In the genomic region with DNA sequence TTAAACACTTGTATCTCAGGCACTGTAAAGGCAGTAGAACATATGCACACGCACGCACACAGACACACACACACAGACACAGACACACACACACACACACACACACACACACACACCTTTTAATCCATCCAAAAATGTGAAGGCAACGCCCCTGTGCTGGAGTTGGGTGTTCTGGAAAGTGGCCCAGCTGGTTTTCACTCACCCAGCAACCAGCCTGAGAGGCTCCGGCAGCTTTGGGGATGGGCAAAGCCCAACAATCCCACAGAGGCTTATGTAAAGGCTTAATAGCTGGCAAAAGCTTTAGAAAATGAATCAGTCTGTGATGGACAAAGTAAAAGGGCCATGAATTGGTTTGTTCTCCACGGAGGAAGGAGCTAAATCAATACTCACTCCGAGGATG, we compare ENCODE assay signal across 17 mouse cellular contexts. TPM values are rescaled to one million over a fixed set of nuclear protein-coding genes. Genes with fewer than 3 reads are reported as not detected.
DNase-seq lines count a peak whose midpoint lies in the region; ATAC-seq and TF ChIP-seq lines count a peak whose summit lies in the region.
"Had no signal": no experiment of that assay in that cellular context is flagged by ENCODE, and none has a peak within 500 bp of the region (broad histone marks: within the 10 kb centered on the region; RNA-seq: fewer than 3 reads in every experiment).

No protein-coding gene starts in this region.

- no peaks in the 10 kb centered on the region for H3K9me3 ChIP-seq in lung, embryonic 14.5 days (ENCODE audit: low read depth, low read length)
- no peaks in the 10 kb centered on the region for H3K9me3 ChIP-seq in stomach, embryonic 16.5 days (replicated peaks; ENCODE audit: control insufficient read depth, low read length)
- H3K9me3 ChIP-seq: liver, embryonic 12.5 days had no signal

- peak overlapping the region; percentile 20; the same call in 1 of the 2 replicates for H3K27ac ChIP-seq in lung, embryonic 14.5 days (ENCODE audit: low read depth)
- H3K27ac ChIP-seq in stomach, embryonic 16.5 days (ENCODE audit: low read length), result no peak overlapping the region
- H3K27ac ChIP-seq: liver, embryonic 12.5 days had no signal

- H3K9ac ChIP-seq in lung, embryonic 14.5 days, result no peak overlapping the region
- H3K9ac ChIP-seq in stomach, embryonic 16.5 days (ENCODE audit: low read length), result no peak overlapping the region
- H3K9ac ChIP-seq: liver, embryonic 12.5 days had no signal

- 68% methylated on average over 6 of the region's 6 CpGs for WGBS in lung, embryonic 14.5 days
- 63% methylated on average over 6 of the region's 6 CpGs for WGBS in stomach, embryonic 16.5 days

- no peak overlapping the region for H3K4me3 ChIP-seq in lung, embryonic 14.5 days (ENCODE audit: low read depth, low read length)
- H3K4me3 ChIP-seq in stomach, embryonic 16.5 days (replicated peaks; ENCODE audit: low read length), result no peak overlapping the region
- H3K4me3 ChIP-seq: liver, embryonic 12.5 days; myocyte had no signal

- H3K4me1 ChIP-seq in lung, embryonic 14.5 days (ENCODE audit: insufficient read depth), result peaks cover 19% of the 10 kb centered on the region
- H3K4me1 ChIP-seq in stomach, embryonic 16.5 days (ENCODE audit: control insufficient read depth, insufficient read depth, low read length), result peaks cover 12% of the 10 kb centered on the region; the same call in 1 of the 2 replicates
- H3K4me1 ChIP-seq: liver, embryonic 12.5 days had no signal

- 0 out of 2 replicates have a peak, but pooled peaks cover 11% of the 10 kb centered on the region for H3K36me3 ChIP-seq in lung, embryonic 14.5 days (ENCODE audit: insufficient read depth)
- no peaks in the 10 kb centered on the region for H3K36me3 ChIP-seq in stomach, embryonic 16.5 days (ENCODE audit: control insufficient read depth, insufficient read depth, low read length)
- H3K36me3 ChIP-seq: liver, embryonic 12.5 days had no signal

- no peaks in the 10 kb centered on the region for H3K27me3 ChIP-seq in lung, embryonic 14.5 days (ENCODE audit: insufficient read depth, low read length)
- H3K27me3 ChIP-seq in stomach, embryonic 16.5 days (ENCODE audit: control insufficient read depth, insufficient read depth, low read length), result no peaks in the 10 kb centered on the region
- H3K27me3 ChIP-seq: liver, embryonic 12.5 days had no signal

- DNase-seq in frontal cortex, postnatal 10 days (ENCODE audit: low spot score in 2 of 2), result no peak
- DNase-seq in lung, embryonic 14.5 days, result peak; percentile 56
- DNase-seq in lung, adult 18-20 months, result no peak
- peak; percentile 36 for DNase-seq in right cerebral cortex, postnatal 25 days
- no peak for DNase-seq in right cerebral cortex, postnatal 10 days (ENCODE audit: low spot score in 2 of 2)
- no peak for DNase-seq in ovary, postnatal 10 days (ENCODE audit: low spot score)
- DNase-seq: adrenal gland, adult 8-10 months; cerebellum, adult 11-12 months; cerebellum, postnatal 36 days; gastrocnemius, postnatal 25 days; right cerebral cortex, adult 18-20 months; thymus, postnatal 25 days had no signal

- TF ChIP-seq CTCF in lung, embryonic 14.5 days (IDR thresholded peaks at IDR 0.05; ENCODE audit: low read depth), result no peak

- no peak overlapping the region for H3K4me2 ChIP-seq in lung, embryonic 14.5 days
- H3K4me2 ChIP-seq in stomach, embryonic 16.5 days (ENCODE audit: low read depth, low read length), result no peak overlapping the region
- H3K4me2 ChIP-seq: liver, embryonic 12.5 days had no signal

- ATAC-seq in frontal cortex, adult (ENCODE audit: low TSS enrichment), result 0 out of 2 replicates have a peak, but pooled peaks have one; percentile 62
- no peak for ATAC-seq in lung, embryonic 14.5 days (ENCODE audit: insufficient read depth)
- ATAC-seq in stomach, embryonic 16.5 days (ENCODE audit: insufficient read depth, low FRiP score), result peak; percentile 49; the same call in 1 of the 2 replicates
- ATAC-seq: intestine, postnatal 0 days; liver, embryonic 12.5 days had no signal

RNA-seq across cellular contexts. Expression of a gene that starts 14.3 kb away (rescaled TPM):
- polyA plus RNA-seq in lung, embryonic 14.5 days (2014; fragmentation: Nextera tagmentation; extraction: Ambion mirVana), result 35.8 and 36.7 TPM in 2 replicates
- 28.0 and 31.1 TPM in 2 replicates for polyA plus RNA-seq in stomach, embryonic 16.5 days (2015; fragmentation: Nextera tagmentation; extraction: Ambion mirVana)

Comparison
In these comparisons a context has a peak if more than half of its experiments do, and no peak if none do; other contexts are left out.
1. DNase-seq: peak in lung, embryonic 14.5 days (single experiment) and right cerebral cortex, postnatal 25 days (single experiment); none in frontal cortex, postnatal 10 days (0 of 2), lung, adult 18-20 months (0 of 2), right cerebral cortex, postnatal 10 days (0 of 2) and ovary, postnatal 10 days (single experiment).